Mouse (Mus musculus) heart, postnatal 0 days (tissue): ENCODE data around the gene Zfp316.
A peak's percentile ranks its signal among the peaks of the same experiment; 100 is the strongest.

ENCODE experiments used
- CTCF ChIP-seq: IDR thresholded peaks from 2 replicates; pipeline ENCODE4 v1.5.1; 2016; ENCODE audit warnings: antibody characterized with exemption, control low read depth, low read depth
- EP300 ChIP-seq: IDR thresholded peaks from 2 replicates; pipeline ENCODE4 v1.6.1; 2016; ENCODE audit warnings: antibody characterized with exemption, low read depth

- peak; percentile 11 for TF ChIP-seq CTCF
- TF ChIP-seq EP300, result no peak
Observed at GRCm38 (mm10) chr5:143294862-143295261, 25.0 kb upstream of the Zfp316 start.
